Mouse (Mus musculus) CH12.LX (cell line): ENCODE data around the gene Tufm.

Experiments
- CHD1 ChIP-seq: IDR thresholded peaks from 2 replicates; pipeline ENCODE4 v1.6.1; 2012; ENCODE audit warnings: low read depth, low read length, improper control_type of control experiment, inconsistent platforms
- CTCF ChIP-seq, 2 experiments: IDR thresholded peaks in 1 of 2; conservative IDR thresholded peaks in 1 of 2; 2 replicates each; pipeline ENCODE4 v1.5.1; 2011 to 2012; ENCODE audit warnings: low read depth in 2 of 2, low read length in 2 of 2, improper control_type of control experiment in 1 of 2, inconsistent platforms in 1 of 2, mild to moderate bottlenecking in 1 of 2, moderate library complexity in 1 of 2
- MAFK ChIP-seq: IDR thresholded peaks from 2 replicates; pipeline ENCODE4 v1.6.1; 2011; ENCODE audit warnings: low read length, improper control_type of control experiment; ENCODE audit not compliant: insufficient replicate concordance
- MAZ ChIP-seq: IDR thresholded peaks from 2 replicates; pipeline ENCODE4 v1.6.1; 2012; ENCODE audit warnings: low read depth, mild to moderate bottlenecking, inconsistent platforms, low read length, improper control_type of control experiment, moderate library complexity
- MEF2A ChIP-seq: IDR thresholded peaks from 2 replicates; pipeline ENCODE4 v1.6.1; 2014; ENCODE audit warnings: low read depth, mild to moderate bottlenecking, inconsistent platforms, low read length, improper control_type of control experiment, borderline replicate concordance
- POLR2A ChIP-seq: IDR thresholded peaks from 2 replicates; pipeline ENCODE4 v1.6.1; 2011; ENCODE audit warnings: low read depth, mild to moderate bottlenecking, improper control_type of control experiment, low read length
- USF1 ChIP-seq: IDR thresholded peaks from 2 replicates; pipeline ENCODE4 v1.6.1; 2014; ENCODE audit warnings: low read depth, mild to moderate bottlenecking, inconsistent platforms, low read length, improper control_type of control experiment
- ZC3H11A ChIP-seq: IDR thresholded peaks from 2 replicates; pipeline ENCODE4 v1.6.1; 2012; ENCODE audit warnings: low read depth, mild to moderate bottlenecking, inconsistent platforms, low read length, improper control_type of control experiment

- no peak for TF ChIP-seq MEF2A
- TF ChIP-seq POLR2A: no peak
- no peak for TF ChIP-seq USF1
- no peak for TF ChIP-seq MAFK
- no peak for TF ChIP-seq CTCF (conservative IDR thresholded peaks at IDR 0.05 in 1 of 2, IDR thresholded peaks at IDR 0.05 in 1 of 2; ENCODE audit: low read depth in 2 of 2, low read length in 2 of 2)
- TF ChIP-seq MAZ: no peak
- TF ChIP-seq CHD1: no peak
- TF ChIP-seq ZC3H11A: no peak
Measured at GRCm38 (mm10) chr7:126494120-126494519, 7.0 kb downstream of the Tufm start.
